Mouse (Mus musculus) small intestine, adult 2 months (tissue): Measurements from ENCODE around the gene Plxdc1. TPM values are rescaled to one million over a fixed set of nuclear protein-coding genes. Genes with fewer than 3 reads are reported as not detected.

Experiments
- H3K27ac ChIP-seq: fragments of 200-500 bp; 2 replicates; pipeline ENCODE4 v1.5.1; 2012; ENCODE audit warnings: low read depth, low read length, control low read depth, inconsistent platforms; ENCODE audit not compliant: insufficient read depth
- H3K27me3 ChIP-seq: fragments of 200-500 bp; 2 replicates; pipeline ENCODE4 v1.6.1; 2012; ENCODE audit warnings: mild to moderate bottlenecking, moderate library complexity, low read length, inconsistent platforms; ENCODE audit not compliant: control insufficient read depth, insufficient read depth
- H3K36me3 ChIP-seq: fragments of 200-500 bp; 2 replicates; pipeline ENCODE4 v1.6.1; 2012; ENCODE audit warnings: mild to moderate bottlenecking, low read length, control low read depth, inconsistent platforms; ENCODE audit not compliant: control insufficient read depth, insufficient read depth
- H3K4me1 ChIP-seq: fragments of 200-500 bp; 2 replicates; pipeline ENCODE4 v1.6.1; 2012; ENCODE audit warnings: low read length, inconsistent platforms, mixed read lengths; ENCODE audit not compliant: control insufficient read depth, insufficient read depth, insufficient read length
- H3K4me3 ChIP-seq: fragments of 200-500 bp; 2 replicates; pipeline ENCODE4 v1.5.1; 2012; ENCODE audit warnings: low read depth, mild to moderate bottlenecking, control low read depth, inconsistent platforms, low read length, moderate library complexity
- CTCF ChIP-seq: fragments of 200-500 bp; IDR thresholded peaks from 2 replicates; pipeline ENCODE4 v1.5.1; 2012; ENCODE audit warnings: low read depth, mild to moderate bottlenecking, control low read depth, inconsistent platforms, low read length, moderate library complexity, mixed read lengths; ENCODE audit not compliant: insufficient replicate concordance, insufficient read length; ENCODE audit errors: extremely low read depth
- POLR2A ChIP-seq: fragments of 200-500 bp; IDR thresholded peaks from 2 replicates; pipeline ENCODE4 v1.6.1; 2012; ENCODE audit warnings: low read depth, mild to moderate bottlenecking, control low read depth, inconsistent platforms, low read length, moderate library complexity
- WGBS: fragments of 180-500 bp; shearing (Covaris S2); methylation state at CpG from one replicate; pipeline ENCODE4 v1.1.7; 2018; 5-methylcytosine and 5-hydroxymethylcytosine counted together
- polyA plus RNA-seq: library from polyadenylated mRNA; depleted of rRNA; stranded (reverse); fragments of >200 nt; gene quantifications from 2 replicates; pipeline ENCODE4 v1.2.3, GENCODE M21; 2012

Gene Plxdc1
- polyA plus RNA-seq, 1 experiment, result 1.6 TPM

DNA sequence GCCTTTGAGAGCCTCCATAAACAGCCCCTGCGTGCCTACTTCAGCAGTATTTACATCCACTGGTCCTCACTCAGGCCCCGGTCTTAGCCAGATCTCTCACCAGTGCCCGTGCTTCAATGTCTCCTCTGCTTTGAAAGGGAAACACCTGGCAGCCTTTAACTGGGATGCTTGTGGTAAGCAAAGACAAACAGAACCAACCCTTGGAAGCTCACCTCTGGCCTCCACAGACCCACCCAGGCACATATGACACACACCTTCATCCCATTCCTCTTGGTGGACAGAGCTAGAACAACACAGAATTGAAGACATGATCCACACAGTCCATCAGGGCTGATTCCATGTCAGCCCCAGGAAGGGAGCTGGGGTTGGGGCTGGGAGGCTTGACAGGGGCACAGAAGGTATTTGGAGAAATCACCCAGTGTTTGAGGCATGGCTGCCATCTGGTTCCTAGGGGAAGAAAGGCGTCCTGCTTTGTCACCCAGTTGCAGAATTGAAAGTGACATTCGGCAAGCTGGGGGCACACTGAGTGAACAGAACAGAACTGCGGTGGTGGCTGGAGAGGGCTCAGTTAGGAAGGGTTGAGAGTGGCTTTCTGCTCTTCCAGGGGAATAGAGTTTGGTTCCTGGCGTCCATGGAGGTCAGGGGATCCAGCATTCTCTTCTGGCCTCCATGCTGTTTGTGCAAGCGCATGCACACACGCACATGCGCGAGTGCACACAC, 12.0 kb upstream of the Plxdc1 start:
- no peak overlapping the region for H3K4me3 ChIP-seq
- TF ChIP-seq POLR2A, result no peak
- no peak for TF ChIP-seq CTCF

GRCm38 (mm10) chr11:97997387-97997960, 11.2 kb upstream of the Plxdc1 start:
- 74% methylated on average over 8 of the region's 8 CpGs for WGBS
- H3K4me1 ChIP-seq, result peaks cover 11% of the 10 kb centered on the region

More for the DNA sequence above, 12.0 kb upstream of the Plxdc1 start:
- Histone ChIP-seq H3K27ac (peak overlapping the region; percentile 48; the same call in 1 of the 2 replicates), H3K4me1 (peaks cover 19% of the 10 kb centered on the region), H3K36me3 (no peaks in the 10 kb centered on the region), H3K27me3 (no peaks in the 10 kb centered on the region; the same call in 1 of the 2 replicates)
- 77% methylated on average over 11 of the region's 11 CpGs for WGBS

DNA sequence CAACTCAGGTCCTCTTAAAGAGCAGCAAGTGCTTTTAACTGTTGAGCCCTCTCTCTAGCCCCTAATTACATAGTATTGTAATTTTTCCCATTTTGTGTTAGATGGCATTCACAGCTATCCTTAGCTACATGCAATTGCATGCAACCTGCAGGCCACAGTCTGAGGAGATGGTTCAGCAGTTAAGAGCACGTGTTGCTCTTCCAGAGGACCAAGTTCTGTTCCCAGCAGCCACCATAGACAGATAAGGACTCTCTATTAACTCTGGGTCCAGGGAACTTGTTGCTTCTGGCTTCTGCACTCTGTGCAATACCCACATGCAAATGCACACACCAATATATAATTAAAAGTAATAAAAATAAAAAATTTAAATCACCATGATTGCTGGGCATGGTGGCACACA, 10.4 kb upstream of the Plxdc1 start:
- no peak overlapping the region for H3K27ac ChIP-seq
- no peak overlapping the region for H3K4me3 ChIP-seq
- no peaks in the 10 kb centered on the region; the same call in 1 of the 2 replicates for H3K27me3 ChIP-seq
- TF ChIP-seq CTCF (no peak), POLR2A (no peak)
- peaks cover 10% of the 10 kb centered on the region for H3K4me1 ChIP-seq
- no peaks in the 10 kb centered on the region for H3K36me3 ChIP-seq
- 39% methylated on average over 1 of the region's 1 CpGs for WGBS

More at GRCm38 (mm10) chr11:97997387-97997960, 11.2 kb upstream of the Plxdc1 start:
- Histone ChIP-seq H3K36me3 (no peaks in the 10 kb centered on the region), H3K4me3 (no peak overlapping the region), H3K27ac (peak overlapping the region; percentile 48; the same call in 1 of the 2 replicates), H3K27me3 (no peaks in the 10 kb centered on the region; the same call in 1 of the 2 replicates)
- TF ChIP-seq POLR2A, result no peak
- TF ChIP-seq CTCF, result no peak

GRCm38 (mm10) chr11:97995564-97996288, 9.5 kb upstream of the Plxdc1 start, which contains the start of gene Arl5c:
TSS of gene Arl5c (minus strand) at chr11:97996181.
- H3K36me3 ChIP-seq, result no peaks in the 10 kb centered on the region
- TF ChIP-seq CTCF, result no peak
- TF ChIP-seq POLR2A, result no peak
- no peaks in the 10 kb centered on the region; the same call in 1 of the 2 replicates for H3K27me3 ChIP-seq
- H3K27ac ChIP-seq, result peak within 1 kb of the TSS; percentile 61; the same call in 1 of the 2 replicates
- peak within 1 kb of the TSS; percentile 59 for H3K4me3 ChIP-seq
- 12% methylated on average over 26 of the region's 26 CpGs for WGBS
- H3K4me1 ChIP-seq, result peaks cover 5% of the 10 kb centered on the region; the same call in 1 of the 2 replicates

DNA sequence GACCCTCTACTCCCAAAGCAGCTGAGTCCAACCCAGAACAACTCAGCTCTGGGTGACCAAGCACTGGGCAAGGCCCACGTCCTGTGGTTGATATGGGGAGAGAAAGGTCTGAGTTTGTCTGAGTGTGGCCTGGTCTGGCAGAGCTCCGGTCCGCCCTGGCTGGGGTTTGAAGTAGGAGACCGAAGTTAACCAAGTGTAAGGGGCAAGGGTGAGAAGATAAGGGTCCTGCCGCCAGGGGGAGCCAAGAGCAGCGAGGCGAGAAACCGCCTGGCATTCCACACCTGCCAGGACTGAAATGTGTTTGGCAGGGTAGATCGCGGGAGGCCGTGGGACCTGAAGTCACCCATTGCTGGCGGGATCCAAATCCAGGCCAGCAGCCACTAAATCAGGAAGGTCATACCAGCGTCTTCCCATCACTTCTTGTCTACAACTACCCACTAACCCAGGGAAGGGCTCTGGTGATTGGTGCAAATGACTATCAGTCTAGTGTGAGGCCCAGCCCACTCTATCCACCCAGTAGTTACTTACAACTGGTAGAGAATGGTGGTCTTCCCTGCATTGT, 8.4 kb upstream of the Plxdc1 start:
- Histone ChIP-seq H3K4me3 (peak overlapping the region; percentile 59), H3K4me1 (peaks cover 5% of the 10 kb centered on the region; the same call in 1 of the 2 replicates), H3K27me3 (no peaks in the 10 kb centered on the region; the same call in 1 of the 2 replicates), H3K27ac (no peak overlapping the region), H3K36me3 (no peaks in the 10 kb centered on the region)
- peak; percentile 82 for TF ChIP-seq CTCF
- no peak for TF ChIP-seq POLR2A
- WGBS, result 4% methylated on average over 13 of the region's 13 CpGs

- Histone ChIP-seq H3K27me3 (peaks cover 12% of the 10 kb centered on the region), H3K4me3 (peak overlapping the region; percentile 85), H3K4me1 (no peaks in the 10 kb centered on the region), H3K27ac (peak overlapping the region; percentile 86), H3K36me3 (no peaks in the 10 kb centered on the region)
- TF ChIP-seq CTCF (peak; percentile 11; the same call in 1 of the 2 replicates), POLR2A (no peak)
- 0% methylated on average over 26 of the region's 26 CpGs for WGBS
Observed at GRCm38 (mm10) chr11:97988530-97989096, 2.4 kb upstream of the Plxdc1 start.
